10 mouse cellular contexts compared by ENCODE assay signal in the genomic region with DNA sequence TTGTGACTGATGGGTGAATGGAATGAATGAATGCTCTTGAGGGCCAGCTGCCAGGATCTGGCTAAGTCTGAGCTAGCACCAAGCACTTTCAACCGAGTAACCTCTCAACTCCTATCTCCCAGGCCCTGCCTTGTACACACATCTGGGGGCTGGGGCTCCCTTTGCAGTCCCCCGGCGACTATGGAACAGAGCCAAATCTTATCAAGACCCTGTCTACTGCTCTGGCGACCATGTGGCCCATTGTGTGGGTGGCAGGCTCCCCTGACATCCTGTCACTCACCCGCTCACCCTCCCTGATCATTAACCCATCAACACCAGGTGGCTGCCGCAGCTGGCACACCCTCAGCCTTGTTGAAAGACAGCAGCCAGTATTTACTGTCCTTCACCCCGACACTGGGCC. TPM values are rescaled to one million over a fixed set of nuclear protein-coding genes. Genes with fewer than 3 reads are reported as not detected.
A peak's percentile ranks its signal among the peaks of the same experiment; 100 is the strongest.
DNase-seq lines count a peak whose midpoint lies in the region; ATAC-seq and TF ChIP-seq lines count a peak whose summit lies in the region.
"Had no signal": no experiment of that assay in that cellular context is flagged by ENCODE, and none has a peak within 500 bp of the region (broad histone marks: within the 10 kb centered on the region; RNA-seq: fewer than 3 reads in every experiment).

No protein-coding gene starts in this region.

- intact Hi-C loops in heart, postnatal 25 days (cut with DNase I): no loop called here

- H3K9me3 ChIP-seq in heart, embryonic 14.5 days (ENCODE audit: control insufficient read depth, low read length): no peaks in the 10 kb centered on the region
- no peaks in the 10 kb centered on the region for H3K9me3 ChIP-seq in limb, embryonic 12.5 days

- TF ChIP-seq POLR2A in spleen, adult 2 months (IDR thresholded peaks at IDR 0.05; ENCODE audit: low read depth, low read length): peak; percentile 5; the same call in 1 of the 2 replicates

- peak; percentile 9; the same call in 1 of the 2 replicates for ATAC-seq in heart, embryonic 14.5 days (ENCODE audit: insufficient number of reproducible peaks, insufficient read depth, low FRiP score, low read depth)
- no peak for ATAC-seq in limb, embryonic 12.5 days (ENCODE audit: insufficient number of reproducible peaks, insufficient read depth, low FRiP score, low TSS enrichment, low read depth)

- H3K4me2 ChIP-seq in heart, embryonic 14.5 days (ENCODE audit: low read length): no peak overlapping the region
- H3K4me2 ChIP-seq in limb, embryonic 12.5 days: no peak overlapping the region

- 0 out of 2 replicates have a peak, but pooled peaks cover 4% of the 10 kb centered on the region for H3K27me3 ChIP-seq in heart, embryonic 14.5 days (ENCODE audit: control insufficient read depth, insufficient read depth, low read length)
- no peaks in the 10 kb centered on the region for H3K27me3 ChIP-seq in limb, embryonic 12.5 days
- no peaks in the 10 kb centered on the region for H3K27me3 ChIP-seq in spleen, adult 2 months (ENCODE audit: control insufficient read depth, insufficient read depth, low read length)

- H3K4me1 ChIP-seq in heart, embryonic 14.5 days (ENCODE audit: control insufficient read depth in 2 of 2, insufficient read depth in 2 of 2, low read length in 2 of 2): peaks cover 36 to 61% of the 10 kb centered on the region in 2 experiments
- H3K4me1 ChIP-seq in limb, embryonic 12.5 days (replicated peaks): peaks cover 71% of the 10 kb centered on the region
- peaks cover 42% of the 10 kb centered on the region for H3K4me1 ChIP-seq in spleen, adult 2 months (ENCODE audit: control insufficient read depth, insufficient read depth, insufficient read length)

- DNase-seq in heart, postnatal 25 days (ENCODE audit: low spot score): no peak
- peak; percentile 57 for DNase-seq in T-cell, adult 2 months (ENCODE audit: low spot score)
- peak in 1 of 2 experiments; percentile 82 for DNase-seq in spleen, adult 2 months (ENCODE audit: low read depth in 1 of 2, low spot score in 2 of 2)
- no peak for DNase-seq in urinary bladder, postnatal 10 days (ENCODE audit: low spot score)
- DNase-seq in adrenal gland, adult 18-20 months (ENCODE audit: low spot score in 2 of 2): no peak
- no peak for DNase-seq in cerebellum, adult 9-11 months
- DNase-seq: cerebellum, postnatal 25 days had no signal

- H3K36me3 ChIP-seq in heart, embryonic 14.5 days (ENCODE audit: control insufficient read depth, insufficient read depth, low read length): no peaks in the 10 kb centered on the region
- H3K36me3 ChIP-seq in limb, embryonic 12.5 days: no peaks in the 10 kb centered on the region
- no peaks in the 10 kb centered on the region for H3K36me3 ChIP-seq in spleen, adult 2 months (ENCODE audit: control insufficient read depth, insufficient read depth, low read length)

- no peak overlapping the region; the same call in 1 of the 2 replicates for H3K9ac ChIP-seq in heart, embryonic 14.5 days (ENCODE audit: low read length)
- H3K9ac ChIP-seq in limb, embryonic 12.5 days (replicated peaks): 0 out of 2 replicates have a peak overlapping the region, but pooled peaks have one; percentile 23

- H3K4me3 ChIP-seq in heart, embryonic 14.5 days (ENCODE audit: control insufficient read depth in 1 of 2, insufficient read depth in 1 of 2, low read depth in 1 of 2, low read length in 2 of 2): no peak overlapping the region
- H3K4me3 ChIP-seq in limb, embryonic 12.5 days (replicated peaks): no peak overlapping the region
- H3K4me3 ChIP-seq in spleen, adult 2 months (ENCODE audit: extremely low read depth, insufficient read depth, insufficient read length): peak overlapping the region; percentile 32; the same call in 1 of the 2 replicates

- TF ChIP-seq CTCF in spleen, adult 2 months (IDR thresholded peaks at IDR 0.05; ENCODE audit: extremely low read depth, insufficient read depth, insufficient read length, insufficient replicate concordance): no peak

- H3K27ac ChIP-seq in heart, embryonic 14.5 days (replicated peaks in 1 of 2; ENCODE audit: control insufficient read depth in 1 of 2, insufficient read depth in 1 of 2, low read depth in 2 of 2, low read length in 2 of 2): no peak overlapping the region
- H3K27ac ChIP-seq in limb, embryonic 12.5 days: no peak overlapping the region
- peak overlapping the region; percentile 99 for H3K27ac ChIP-seq in spleen, adult 2 months (ENCODE audit: insufficient read depth, low read length)

- WGBS in heart, embryonic 14.5 days: 0% methylated on average over 7 of the region's 7 CpGs
- WGBS in limb, embryonic 12.5 days: 32% methylated on average over 7 of the region's 7 CpGs
- 6% methylated on average over 7 of the region's 7 CpGs for WGBS in spleen, adult 2 months

RNA-seq across cellular contexts. Expression of a gene that starts 1.9 kb away (rescaled TPM):
- polyA plus RNA-seq in heart, embryonic 14.5 days (2014; fragmentation: Nextera tagmentation; extraction: Ambion mirVana): 1.9 and 2.2 TPM in 2 replicates
- 1 to 10 TPM; 3.5 to 3.7 TPM for total RNA-seq in heart, postnatal 25 days (2021)
- 10.0 and 11.3 TPM in 2 replicates for polyA plus RNA-seq in limb, embryonic 12.5 days (2016; fragmentation: Nextera tagmentation; extraction: Ambion mirVana)
- polyA plus RNA-seq in spleen, adult 2 months (2012; rRNA removed): 94.1 and 100 TPM in 2 replicates
- 1 to 10 TPM; 4.0 to 6.9 TPM for total RNA-seq in adrenal gland, adult 18-20 months (2021)

RNA-seq across cellular contexts. Expression of a gene that starts 42.8 kb away (rescaled TPM):
- polyA plus RNA-seq in heart, embryonic 14.5 days (2014; fragmentation: Nextera tagmentation; extraction: Ambion mirVana): not detected in 2 replicates
- total RNA-seq in heart, postnatal 25 days (2021): under 1 TPM; 0.50 to 0.60 TPM
- polyA plus RNA-seq in limb, embryonic 12.5 days (2016; fragmentation: Nextera tagmentation; extraction: Ambion mirVana): not detected in 2 replicates
- not detected in 2 replicates for polyA plus RNA-seq in spleen, adult 2 months (2012; rRNA removed)
- 10 to 100 TPM in 1 of 2 experiments, 1 to 10 TPM in 1; 3.1 to 11.3 TPM for total RNA-seq in adrenal gland, adult 18-20 months (2021)
- total RNA-seq: hematopoietic stem cell, adult 5-6 weeks had no signal

RNA-seq across cellular contexts. Expression of a gene that starts 49.1 kb away (rescaled TPM):
- not detected in 2 replicates for polyA plus RNA-seq in heart, embryonic 14.5 days (2014; fragmentation: Nextera tagmentation; extraction: Ambion mirVana)
- 1 to 10 TPM; 1.3 to 1.5 TPM for total RNA-seq in heart, postnatal 25 days (2021)
- not detected in 2 replicates for polyA plus RNA-seq in limb, embryonic 12.5 days (2016; fragmentation: Nextera tagmentation; extraction: Ambion mirVana)
- polyA plus RNA-seq in spleen, adult 2 months (2012; rRNA removed): not detected in 2 replicates
- total RNA-seq in adrenal gland, adult 18-20 months (2021): 10 to 100 TPM; 12.2 to 13.7 TPM
- total RNA-seq: hematopoietic stem cell, adult 5-6 weeks had no signal
